Mouse (Mus musculus): Measurements from ENCODE around the gene Rwdd1. TPM values are rescaled to one million over a fixed set of nuclear protein-coding genes. Genes with fewer than 3 reads are reported as not detected.

Rwdd1 gene
- polyA plus RNA-seq, 1 experiment, result 78.4 TPM

GRCm38 (mm10) chr10:33952509-33952908 is 66.9 kb downstream of the Rwdd1 start:
- DNase-seq, result no peak
- no peak for TF ChIP-seq POLR2A (IDR thresholded peaks at IDR 0.05; ENCODE audit: borderline replicate concordance, insufficient read depth, low read length)
- TF ChIP-seq CTCF (IDR thresholded peaks at IDR 0.05; ENCODE audit: borderline replicate concordance, insufficient read depth, low read depth, low read length), result no peak
- no peak overlapping the region for H3K4me3 ChIP-seq (replicated peaks; ENCODE audit: insufficient read depth, low read depth, low read length)
- H3K27ac ChIP-seq (ENCODE audit: insufficient read depth, low read length), result no peak overlapping the region
- WGBS, result 89% methylated on average over 3 of the region's 3 CpGs
- 0 out of 2 replicates have a peak, but pooled peaks cover 2% of the 10 kb centered on the region for H3K4me1 ChIP-seq (ENCODE audit: control insufficient read depth, insufficient read depth, low read length)
- H3K27me3 ChIP-seq (ENCODE audit: control insufficient read depth, insufficient read depth, low read length), result no peaks in the 10 kb centered on the region

DNA sequence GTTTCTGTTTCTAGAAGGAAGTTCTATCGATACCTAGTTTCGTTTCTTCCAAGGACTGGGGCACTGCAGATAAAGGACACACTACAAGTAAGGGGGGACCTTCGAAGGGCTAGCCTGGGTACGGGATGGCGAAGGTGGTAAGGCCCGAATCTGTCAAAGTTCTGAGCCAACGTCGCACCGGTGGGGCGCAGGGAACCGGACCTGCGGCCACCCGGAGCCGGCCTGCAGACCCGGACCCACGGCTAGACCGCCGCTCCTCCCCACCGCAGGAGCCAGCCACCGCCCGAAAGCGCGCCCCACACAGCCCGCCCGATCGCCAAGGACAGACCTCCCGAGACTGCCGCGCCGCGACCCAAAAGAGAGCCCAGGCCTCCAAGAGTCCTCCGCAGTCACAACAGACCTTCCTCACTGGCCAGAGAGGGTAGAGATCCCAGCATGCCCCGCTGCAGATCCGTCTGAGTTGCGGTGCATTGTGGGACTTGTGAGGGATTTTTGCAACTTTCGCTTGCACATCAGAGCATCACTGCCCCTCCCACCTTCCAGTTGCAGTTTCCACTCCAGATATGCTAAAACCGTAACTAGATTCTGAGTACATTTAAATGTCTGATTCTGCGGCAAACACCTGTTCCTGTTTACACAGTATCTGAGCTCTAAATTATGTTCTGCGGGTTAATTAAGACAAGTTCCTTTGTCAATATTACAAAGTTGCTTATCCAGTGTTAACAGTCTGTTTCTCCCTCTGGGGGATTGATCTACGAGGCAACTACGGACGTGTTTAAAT is 68.4 kb downstream of the Rwdd1 start, which contains the start of gene Zup1:
Zup1 (minus strand) TSS at position 467 of the 781 bp plus-strand sequence.
- Histone ChIP-seq H3K4me3 (replicated peaks; ENCODE audit: insufficient read depth, low read depth, low read length) (peak within 1 kb of the TSS; percentile 82), H3K27me3 (ENCODE audit: control insufficient read depth, insufficient read depth, low read length) (no peaks in the 10 kb centered on the region), H3K27ac (ENCODE audit: insufficient read depth, low read length) (peak within 1 kb of the TSS; percentile 20; the same call in 1 of the 2 replicates), H3K4me1 (ENCODE audit: control insufficient read depth, insufficient read depth, low read length) (0 out of 2 replicates have a peak, but pooled peaks cover 2% of the 10 kb centered on the region)
- TF ChIP-seq CTCF (IDR thresholded peaks at IDR 0.05; ENCODE audit: borderline replicate concordance, insufficient read depth, low read depth, low read length) (no peak), POLR2A (IDR thresholded peaks at IDR 0.05; ENCODE audit: borderline replicate concordance, insufficient read depth, low read length) (peak; percentile 63; the same call in 1 of the 2 replicates)
- WGBS, result under 1% methylated on average over 42 of the region's 42 CpGs
- peak; percentile 80 to 84 for DNase-seq

Other genes with a start within 250 kb of the Rwdd1 start
- not detected in 2 replicates for gene Sult3a2, start 232.9 kb downstream of the Rwdd1 start, polyA plus RNA-seq (2012; rRNA removed)
- gene Sult3a1, start 161.9 kb downstream of the Rwdd1 start, polyA plus RNA-seq (2012; rRNA removed), result not detected in 2 replicates
- 0.46 and 0.97 TPM in 2 replicates for gene Rsph4a, start 114.5 kb downstream of the Rwdd1 start, polyA plus RNA-seq (2012; rRNA removed)
- 9.0 and 10.5 TPM in 2 replicates for gene Zup1, start 68.4 kb downstream of the Rwdd1 start, polyA plus RNA-seq (2012; rRNA removed)
- gene Trappc3l, start 18.0 kb upstream of the Rwdd1 start, polyA plus RNA-seq (2012; rRNA removed), result not detected in 2 replicates
- not detected in 2 replicates for gene Calhm4, start 24.7 kb upstream of the Rwdd1 start, polyA plus RNA-seq (2012; rRNA removed)
- gene Calhm5, start 76.9 kb upstream of the Rwdd1 start, polyA plus RNA-seq (2012; rRNA removed), result 0.49 and 0.52 TPM in 2 replicates
- 0.22 and 0.34 TPM in 2 replicates for gene Calhm6, start 108.4 kb upstream of the Rwdd1 start, polyA plus RNA-seq (2012; rRNA removed)
- 1.6 and 1.7 TPM in 2 replicates for gene Dse, start 188.1 kb upstream of the Rwdd1 start, polyA plus RNA-seq (2012; rRNA removed)

Data from cerebellum, adult 2 months (tissue).